Mouse (Mus musculus): ENCODE measurements around the gene Agfg2. TPM values are rescaled to one million over a fixed set of nuclear protein-coding genes. Genes with fewer than 3 reads are reported as not detected.

Agfg2 gene
- polyA plus RNA-seq, 1 experiment from 2014 or later: 16.6 TPM

DNA sequence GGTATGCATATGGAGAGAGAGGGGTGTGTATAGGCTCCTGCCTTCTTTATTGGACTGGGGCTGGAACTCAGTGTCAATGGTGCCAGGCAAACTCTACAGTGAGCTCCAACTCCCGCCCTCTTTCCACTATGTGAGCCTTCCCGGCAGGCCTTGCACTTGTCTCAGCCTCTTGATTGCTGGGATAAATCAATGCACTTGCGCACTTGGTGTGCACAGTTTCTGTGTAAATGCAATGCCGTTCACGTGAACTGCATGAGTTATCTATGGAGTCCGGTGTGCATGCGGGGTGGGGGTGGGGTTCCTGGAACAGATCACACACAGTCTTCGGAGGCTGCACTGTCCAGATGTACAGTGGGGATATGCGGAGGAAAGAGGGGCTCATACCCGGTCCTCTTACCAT lies 31.2 kb downstream of the Agfg2 start:
- ATAC-seq (ENCODE audit: low read depth): no peak
- WGBS: 92% methylated on average over 10 of the region's 10 CpGs
- no peak overlapping the region for H3K9ac ChIP-seq
- H3K4me2 ChIP-seq: no peak overlapping the region
- no peaks in the 10 kb centered on the region for H3K9me3 ChIP-seq
- peaks cover 28% of the 10 kb centered on the region for H3K36me3 ChIP-seq
- no peaks in the 10 kb centered on the region for H3K27me3 ChIP-seq
- no peak overlapping the region for H3K27ac ChIP-seq (replicated peaks)
- no peak overlapping the region for H3K4me3 ChIP-seq
- H3K4me1 ChIP-seq (replicated peaks): peaks cover 17% of the 10 kb centered on the region

DNA sequence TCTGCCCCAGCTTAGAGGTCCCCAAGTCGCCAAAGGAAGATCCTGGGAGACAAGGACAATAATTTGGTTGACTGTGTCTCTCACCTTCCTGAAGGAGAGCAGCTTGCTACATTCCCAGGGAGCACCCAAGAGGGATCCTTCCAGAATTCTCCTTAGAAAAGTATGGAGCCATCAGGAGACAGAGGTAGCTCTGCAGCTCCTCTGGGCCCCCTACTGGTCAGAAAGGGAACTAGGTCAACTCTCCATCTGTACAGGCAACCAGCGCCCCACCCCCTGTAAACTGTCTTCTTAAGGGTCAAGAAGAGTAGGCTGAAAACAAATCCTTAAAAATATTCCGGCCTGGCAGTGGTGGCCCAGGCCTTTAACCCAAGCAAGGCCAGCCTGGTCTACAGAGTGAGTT lies 32.1 kb downstream of the Agfg2 start:
- no peak for ATAC-seq (ENCODE audit: low read depth)
- Histone ChIP-seq H3K4me3 (no peak overlapping the region), H3K4me1 (replicated peaks) (peaks cover 22% of the 10 kb centered on the region), H3K27me3 (no peaks in the 10 kb centered on the region), H3K36me3 (peaks cover 23% of the 10 kb centered on the region), H3K27ac (replicated peaks) (no peak overlapping the region), H3K9ac (no peak overlapping the region), H3K9me3 (no peaks in the 10 kb centered on the region), H3K4me2 (no peak overlapping the region)
- 27% methylated on average over 3 of the region's 3 CpGs for WGBS

DNA sequence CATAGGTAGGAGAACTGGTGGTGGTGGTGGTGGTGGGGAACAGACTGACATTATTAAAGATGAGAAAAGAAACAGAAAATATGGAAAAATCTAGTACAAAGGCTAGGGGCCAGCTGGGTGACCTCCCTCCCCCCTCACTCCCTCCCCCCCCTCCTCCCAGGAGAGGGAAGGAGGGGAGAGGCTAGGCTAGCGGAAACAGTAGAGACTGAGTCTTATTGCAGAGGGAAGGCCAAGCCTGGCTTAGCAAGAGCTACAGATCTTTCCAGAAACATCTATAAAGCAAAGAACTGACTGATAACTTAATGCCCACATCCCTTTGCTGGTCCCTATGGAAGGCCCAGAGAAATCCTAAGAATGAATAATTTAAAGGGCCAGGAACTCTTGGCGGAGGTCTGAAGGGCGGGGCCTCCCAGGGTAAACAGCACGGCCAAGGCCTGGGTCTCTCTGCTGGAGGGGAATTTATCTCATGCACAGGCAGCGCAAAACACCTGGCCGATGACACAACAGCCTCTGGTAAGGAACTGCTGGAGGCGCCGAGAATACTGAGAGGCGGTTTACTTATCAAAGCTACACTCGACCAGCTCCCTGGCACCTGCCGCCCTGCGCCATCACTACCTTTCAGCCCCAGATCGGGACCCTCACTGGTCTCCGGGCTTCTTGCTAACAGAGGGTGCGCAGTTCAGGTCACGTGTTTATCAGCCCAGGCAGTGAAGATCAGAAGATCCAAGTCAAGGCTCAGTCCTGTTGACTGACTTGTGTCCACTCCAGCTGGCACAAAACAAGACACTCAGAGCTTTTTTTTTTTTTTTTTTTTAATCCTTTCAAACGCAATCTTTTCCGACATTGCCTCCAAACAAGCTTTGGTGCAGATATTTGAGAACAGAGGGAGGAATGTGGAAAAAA lies 34.6 kb downstream of the Agfg2 start:
- H3K4me2 ChIP-seq: peak overlapping the region; percentile 18; the same call in 1 of the 2 replicates

DNA sequence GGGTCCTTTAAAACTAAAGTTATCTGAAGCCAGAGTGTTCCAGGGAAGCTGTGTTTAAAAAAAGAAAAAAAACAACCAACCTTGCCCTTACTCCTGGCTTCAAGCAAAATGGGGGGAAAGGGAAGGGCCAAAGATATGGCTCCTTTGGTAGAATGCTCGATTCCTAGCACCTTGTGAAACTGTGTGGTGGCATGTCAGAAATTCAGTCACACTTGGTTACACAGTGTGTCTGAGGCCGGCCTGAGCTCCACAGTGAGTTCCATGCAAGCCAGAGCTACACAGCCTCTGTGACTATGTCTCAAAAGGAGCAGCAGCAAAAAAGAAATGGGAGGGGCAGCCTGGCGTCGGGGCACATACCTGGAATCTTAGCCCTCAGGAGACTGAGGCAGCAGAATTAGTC lies 35.3 kb downstream of the Agfg2 start:
- ATAC-seq (ENCODE audit: low read depth): no peak
- Histone ChIP-seq H3K4me3 (no peak overlapping the region), H3K36me3 (peaks cover 13% of the 10 kb centered on the region), H3K27ac (replicated peaks) (no peak overlapping the region), H3K4me2 (no peak overlapping the region), H3K9ac (no peak overlapping the region), H3K9me3 (no peaks in the 10 kb centered on the region), H3K4me1 (replicated peaks) (peaks cover 34% of the 10 kb centered on the region), H3K27me3 (peaks cover 31% of the 10 kb centered on the region)
- WGBS: 51% methylated on average over 4 of the region's 4 CpGs

More for the DNA sequence above, 34.6 kb downstream of the Agfg2 start:
- H3K36me3 ChIP-seq: peaks cover 18% of the 10 kb centered on the region
- no peak for ATAC-seq (ENCODE audit: low read depth)
- H3K27me3 ChIP-seq: peaks cover 24% of the 10 kb centered on the region
- no peak overlapping the region for H3K27ac ChIP-seq (replicated peaks)
- no peaks in the 10 kb centered on the region for H3K9me3 ChIP-seq
- WGBS: 19% methylated on average over 18 of the region's 18 CpGs
- H3K9ac ChIP-seq: no peak overlapping the region
- H3K4me3 ChIP-seq: no peak overlapping the region
- H3K4me1 ChIP-seq (replicated peaks): peaks cover 32% of the 10 kb centered on the region

DNA sequence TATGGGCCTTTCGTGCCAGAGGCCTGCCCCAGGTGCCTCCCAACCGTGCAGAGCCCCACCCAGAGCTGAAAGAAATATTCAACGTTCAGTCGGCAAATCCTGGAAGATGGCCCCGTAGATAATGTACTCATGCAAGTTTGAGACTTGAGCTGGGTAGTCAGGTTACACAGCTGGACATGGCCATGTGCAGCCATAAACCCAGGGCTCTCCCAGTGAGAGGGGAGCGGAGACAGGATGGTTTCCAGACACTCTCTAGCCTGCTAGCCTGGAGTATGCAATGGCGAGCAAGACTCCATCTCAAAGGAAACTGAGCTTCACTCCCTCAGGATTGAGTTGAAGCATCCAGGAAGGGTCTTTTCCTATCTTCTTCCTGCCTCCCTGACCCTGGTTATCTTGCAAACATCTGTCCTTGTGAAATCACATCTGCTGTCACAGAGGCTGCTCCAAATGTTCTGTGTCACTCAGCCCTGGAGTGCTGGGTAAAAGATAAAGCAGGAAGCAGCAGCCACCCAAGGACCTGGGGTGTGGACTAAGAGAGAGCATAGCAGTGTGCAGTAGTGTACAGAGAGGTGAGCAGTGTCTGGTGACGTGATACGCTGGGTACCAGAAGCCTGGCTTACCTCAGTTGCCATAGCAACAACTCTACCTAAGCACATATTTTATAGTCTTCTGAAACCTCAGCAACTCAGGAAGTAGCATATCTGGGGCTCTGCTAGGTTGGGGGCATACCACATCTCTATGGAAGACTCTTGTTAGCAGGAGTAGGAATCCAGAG lies 36.5 kb downstream of the Agfg2 start:
- Histone ChIP-seq H3K4me3 (no peak overlapping the region), H3K36me3 (peaks cover 12% of the 10 kb centered on the region), H3K9ac (no peak overlapping the region), H3K27me3 (peaks cover 43% of the 10 kb centered on the region), H3K27ac (replicated peaks) (no peak overlapping the region), H3K9me3 (no peaks in the 10 kb centered on the region), H3K4me1 (replicated peaks) (peaks cover 34% of the 10 kb centered on the region), H3K4me2 (no peak overlapping the region)
- ATAC-seq (ENCODE audit: low read depth): 0 out of 2 replicates have a peak, but pooled peaks have one; percentile 50
- WGBS: 67% methylated on average over 9 of the region's 9 CpGs

DNA sequence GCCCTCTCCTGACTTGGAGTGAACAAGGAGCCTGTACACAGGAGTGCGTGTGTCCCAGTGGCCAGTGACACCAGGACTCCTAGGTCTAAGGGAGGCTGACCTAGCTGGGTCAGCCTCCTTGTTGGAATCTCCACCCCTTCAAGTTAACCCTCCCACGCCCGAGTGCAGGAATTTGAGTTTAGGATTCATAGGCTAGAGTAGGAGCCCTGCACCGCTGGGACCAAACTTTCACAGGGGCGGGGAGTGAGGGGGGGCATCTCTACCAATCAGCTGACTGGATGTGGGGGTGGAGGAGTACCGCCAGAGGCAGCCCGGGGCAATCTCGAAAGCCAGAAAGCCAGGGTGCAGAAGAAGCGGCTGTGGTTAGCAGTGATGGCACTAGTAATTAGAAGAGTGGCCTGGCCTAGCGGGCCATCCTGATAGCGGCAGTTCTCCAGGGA lies 38.9 kb downstream of the Agfg2 start, which contains the start of gene Irs3:
Gene Irs3, minus strand, starts transcription at position 63 of the 440 bp plus-strand sequence.
- Histone ChIP-seq H3K4me2 (peak within 1 kb of the TSS; percentile 49), H3K4me1 (replicated peaks) (peaks cover 34% of the 10 kb centered on the region), H3K36me3 (peaks cover 21% of the 10 kb centered on the region), H3K27me3 (peaks cover 43% of the 10 kb centered on the region), H3K9me3 (no peaks in the 10 kb centered on the region), H3K27ac (replicated peaks) (no peak within 1 kb of the TSS), H3K9ac (peak within 1 kb of the TSS; percentile 52), H3K4me3 (peak within 1 kb of the TSS; percentile 30)
- ATAC-seq (ENCODE audit: low read depth): no peak
- WGBS: 9% methylated on average over 11 of the region's 11 CpGs

DNA sequence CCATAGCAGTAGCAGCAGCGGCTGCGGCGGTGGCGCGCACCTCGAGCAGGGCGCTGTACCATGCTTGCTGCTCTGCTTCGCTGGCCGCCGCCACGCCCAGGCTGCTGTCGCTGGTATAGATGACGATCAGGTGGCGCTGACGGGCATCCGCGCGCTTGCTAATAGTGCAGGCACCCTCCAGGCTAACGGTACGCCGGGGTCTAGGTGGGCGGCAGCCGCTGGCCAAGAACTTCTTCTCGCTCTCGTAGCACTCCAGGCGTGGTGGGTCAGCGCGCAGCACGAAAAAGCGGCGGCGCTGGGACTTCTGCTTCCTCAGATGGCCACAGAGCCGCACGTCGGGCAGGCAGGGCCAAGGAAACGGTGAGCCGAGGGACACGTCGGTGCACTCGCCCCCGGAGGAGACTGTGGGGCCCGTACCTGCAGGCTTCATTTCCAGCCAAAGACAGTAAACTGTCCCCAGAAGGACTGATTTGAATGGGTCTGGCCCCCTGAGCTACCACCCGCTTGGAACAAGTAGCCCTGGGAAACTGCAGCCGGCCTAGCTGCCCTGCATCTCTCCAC lies 39.4 kb downstream of the Agfg2 start:
- peaks cover 43% of the 10 kb centered on the region for H3K27me3 ChIP-seq
- ATAC-seq (ENCODE audit: low read depth): no peak
- peaks cover 26% of the 10 kb centered on the region for H3K36me3 ChIP-seq
- peak overlapping the region; percentile 30 for H3K4me3 ChIP-seq
- H3K4me1 ChIP-seq (replicated peaks): peaks cover 33% of the 10 kb centered on the region
- WGBS: 2% methylated on average over 44 of the region's 44 CpGs
- no peaks in the 10 kb centered on the region for H3K9me3 ChIP-seq
- peak overlapping the region; percentile 52 for H3K9ac ChIP-seq
- no peak overlapping the region for H3K27ac ChIP-seq (replicated peaks)
- peak overlapping the region; percentile 49 for H3K4me2 ChIP-seq

DNA sequence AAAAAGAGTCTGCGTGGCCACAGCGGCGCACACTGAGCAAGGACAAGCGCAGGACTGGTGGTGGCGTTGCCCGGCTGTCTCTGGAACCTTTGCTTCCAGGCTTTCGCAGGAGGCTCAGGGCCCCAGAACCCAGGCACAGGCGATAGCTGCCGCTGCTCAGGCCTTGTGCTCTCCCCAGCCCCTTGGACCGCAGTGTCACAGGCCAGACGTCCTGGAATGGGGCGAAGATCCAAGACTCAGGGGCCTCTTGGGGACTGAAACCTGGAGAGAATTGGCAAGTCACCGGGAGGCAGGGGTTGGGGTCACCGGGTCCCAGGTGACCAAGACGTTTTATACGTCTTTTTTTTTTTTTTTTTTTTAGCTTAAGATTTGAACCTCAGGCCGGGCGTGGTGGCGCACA lies 40.0 kb downstream of the Agfg2 start:
- no peaks in the 10 kb centered on the region for H3K9me3 ChIP-seq
- 43% methylated on average over 19 of the region's 19 CpGs for WGBS
- H3K4me2 ChIP-seq: no peak overlapping the region
- peaks cover 43% of the 10 kb centered on the region for H3K27me3 ChIP-seq
- H3K4me3 ChIP-seq: no peak overlapping the region
- H3K27ac ChIP-seq (replicated peaks): no peak overlapping the region
- H3K4me1 ChIP-seq (replicated peaks): peaks cover 26% of the 10 kb centered on the region
- ATAC-seq (ENCODE audit: low read depth): no peak
- peaks cover 33% of the 10 kb centered on the region for H3K36me3 ChIP-seq
- H3K9ac ChIP-seq: no peak overlapping the region

DNA sequence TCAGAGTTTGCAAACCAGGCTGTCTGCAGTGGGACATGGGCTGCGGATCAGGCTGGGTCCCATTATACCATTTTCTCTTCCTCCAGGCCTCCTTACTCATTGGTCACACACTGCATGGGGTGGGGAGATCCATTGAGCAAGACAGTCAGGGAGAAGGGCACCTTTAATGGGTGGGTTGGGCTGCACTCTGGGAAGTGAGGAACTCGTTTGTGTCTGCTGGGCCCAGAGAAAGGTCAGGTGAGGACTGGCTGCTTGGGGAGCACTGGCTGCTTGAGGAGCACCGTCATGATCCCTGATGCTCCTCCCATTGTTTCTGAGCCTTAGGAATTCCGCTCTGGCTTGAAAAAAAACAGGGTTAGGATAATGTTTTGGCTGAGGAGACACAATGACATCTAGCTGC lies 41.6 kb downstream of the Agfg2 start:
- WGBS: 44% methylated on average over 4 of the region's 4 CpGs
- Histone ChIP-seq H3K9ac (no peak overlapping the region), H3K9me3 (no peaks in the 10 kb centered on the region), H3K27ac (replicated peaks) (no peak overlapping the region), H3K4me3 (no peak overlapping the region), H3K27me3 (peaks cover 43% of the 10 kb centered on the region), H3K4me1 (replicated peaks) (peaks cover 12% of the 10 kb centered on the region; the same call in 1 of the 2 replicates), H3K4me2 (no peak overlapping the region), H3K36me3 (peaks cover 49% of the 10 kb centered on the region)
- ATAC-seq (ENCODE audit: low read depth): no peak

DNA sequence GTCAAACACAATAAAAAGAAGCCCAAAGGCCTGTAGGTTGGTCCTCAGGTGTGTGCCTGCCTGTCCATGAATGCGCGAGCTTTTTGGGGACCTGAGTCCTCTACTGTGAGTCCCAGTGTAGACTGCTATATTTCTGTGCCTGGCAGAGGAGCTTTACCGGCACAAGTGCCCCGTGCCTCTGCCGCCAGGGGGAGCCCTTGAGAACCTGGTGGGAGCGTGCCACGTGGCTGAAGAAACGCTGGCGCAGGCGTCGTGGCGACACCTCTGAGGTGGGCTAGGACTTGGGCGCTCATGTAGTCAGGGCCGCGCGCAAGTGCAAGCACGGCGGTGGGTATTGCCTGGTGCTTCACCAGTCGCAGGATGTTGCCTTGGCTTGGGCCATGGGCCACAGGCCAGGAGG lies 43.5 kb downstream of the Agfg2 start, which contains the start of gene Sap25:
Gene Sap25, plus strand, starts transcription at position 281 of the 400 bp plus-strand sequence.
- Histone ChIP-seq H3K4me3 (no peak within 1 kb of the TSS), H3K27me3 (peaks cover 30% of the 10 kb centered on the region), H3K4me2 (no peak within 1 kb of the TSS), H3K9ac (no peak within 1 kb of the TSS), H3K27ac (replicated peaks) (no peak within 1 kb of the TSS), H3K4me1 (replicated peaks) (peaks cover 12% of the 10 kb centered on the region; the same call in 1 of the 2 replicates), H3K36me3 (peaks cover 67% of the 10 kb centered on the region), H3K9me3 (no peaks in the 10 kb centered on the region)
- ATAC-seq (ENCODE audit: low read depth): no peak
- 90% methylated on average over 19 of the region's 19 CpGs for WGBS

DNA sequence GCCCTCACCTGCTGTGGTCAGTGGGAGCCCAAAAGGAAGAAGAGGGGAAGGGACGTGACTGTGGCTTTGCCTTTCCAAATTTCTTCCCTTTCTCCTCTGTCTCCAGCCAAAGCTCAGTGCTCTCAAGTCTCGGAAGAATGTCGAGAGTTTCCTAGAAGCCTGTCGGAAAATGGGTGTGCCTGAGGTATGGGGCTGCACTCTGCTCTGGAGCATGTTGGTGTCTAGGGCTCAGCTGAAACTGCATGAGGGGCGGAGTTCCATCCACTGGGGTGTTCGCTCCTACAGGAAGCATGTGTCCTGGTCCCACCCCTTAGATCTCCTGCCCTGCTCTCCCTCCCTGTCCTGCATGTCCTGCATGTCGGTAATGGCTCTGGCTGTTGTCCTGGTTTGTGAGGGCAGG lies 45.1 kb downstream of the Agfg2 start:
- Histone ChIP-seq H3K4me3 (no peak overlapping the region), H3K27ac (replicated peaks) (no peak overlapping the region), H3K9ac (no peak overlapping the region), H3K9me3 (no peaks in the 10 kb centered on the region), H3K27me3 (peaks cover 14% of the 10 kb centered on the region), H3K4me1 (replicated peaks) (no peaks in the 10 kb centered on the region), H3K4me2 (no peak overlapping the region), H3K36me3 (peaks cover 79% of the 10 kb centered on the region)
- 80% methylated on average over 7 of the region's 7 CpGs for WGBS
- ATAC-seq (ENCODE audit: low read depth): no peak

All from neural tube, embryonic 13.5 days (tissue).